Mouse (Mus musculus) fibroblast of lung, adult 2 months (primary cell): ENCODE results near the gene Hacl1.
"Not testable (repeated sequence)": the region's sequence is repeated elsewhere in the genome, so short reads cannot be mapped to it uniquely, and the experiment has no call there.

Experiments
- DNase-seq: peaks from one replicate; pipeline ENCODE4 v3.0.0-alpha.2; 2011; ENCODE audit warnings: low read depth

The Hacl1 gene

DNA sequence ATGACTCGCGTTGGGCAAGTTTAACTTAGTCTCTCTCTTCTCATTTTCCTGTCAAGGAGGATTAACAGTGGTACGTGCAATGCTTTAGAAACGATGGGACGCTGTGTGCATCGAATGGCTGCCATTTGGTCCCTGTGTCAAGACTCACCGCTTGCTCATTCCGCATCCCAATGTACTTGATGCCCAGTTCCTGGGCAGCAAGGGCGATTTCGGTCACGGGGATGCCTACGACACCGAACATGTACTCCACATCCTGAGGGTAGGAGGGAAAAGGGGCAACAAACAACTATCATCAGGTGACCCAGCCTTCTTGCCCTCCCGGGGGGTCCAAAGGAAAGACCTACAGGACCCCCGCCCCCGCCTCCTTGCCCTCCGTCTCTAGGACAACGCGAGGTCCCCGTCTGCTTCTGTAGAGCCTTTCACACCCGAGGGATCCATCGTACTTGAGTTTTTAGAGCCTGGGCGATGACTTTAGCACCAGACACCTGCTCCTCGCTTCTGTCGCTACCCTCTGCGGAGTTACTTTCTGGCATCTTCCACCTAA, 668 bp downstream of the Hacl1 start, which contains the start of gene Gm49387:
Gene Gm49387 (minus strand): TSS at position 533 of the 544 bp plus-strand sequence.
- DNase-seq, result no peak

DNA sequence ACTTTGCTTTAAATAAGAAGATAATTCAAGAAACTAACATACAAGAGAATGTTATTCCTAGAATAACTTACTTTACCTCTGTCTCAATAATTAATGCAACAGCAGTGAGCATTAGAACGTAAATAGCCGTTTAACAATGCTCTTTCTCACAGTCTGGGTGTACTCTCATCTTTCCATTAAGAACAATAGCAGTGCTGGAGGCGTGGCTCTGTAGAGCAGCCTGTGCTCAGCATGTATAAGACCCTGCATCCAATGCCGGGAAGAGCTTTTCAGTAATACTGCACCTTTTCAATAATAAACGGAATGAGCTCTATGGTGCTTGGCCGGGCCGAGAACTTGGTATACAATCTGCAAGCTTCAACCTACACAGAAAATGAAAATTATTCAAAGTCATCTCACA, 10.4 kb downstream of the Hacl1 start:
- DNase-seq, result no peak

GRCm38 (mm10) chr14:31622748-31623147, 18.3 kb downstream of the Hacl1 start:
- DNase-seq, result no peak

GRCm38 (mm10) chr14:31620591-31621223, 20.4 kb downstream of the Hacl1 start:
- no peak for DNase-seq

- no peak for DNase-seq
Observed at GRCm38 (mm10) chr14:31617997-31618396, 23.1 kb downstream of the Hacl1 start.

DNA sequence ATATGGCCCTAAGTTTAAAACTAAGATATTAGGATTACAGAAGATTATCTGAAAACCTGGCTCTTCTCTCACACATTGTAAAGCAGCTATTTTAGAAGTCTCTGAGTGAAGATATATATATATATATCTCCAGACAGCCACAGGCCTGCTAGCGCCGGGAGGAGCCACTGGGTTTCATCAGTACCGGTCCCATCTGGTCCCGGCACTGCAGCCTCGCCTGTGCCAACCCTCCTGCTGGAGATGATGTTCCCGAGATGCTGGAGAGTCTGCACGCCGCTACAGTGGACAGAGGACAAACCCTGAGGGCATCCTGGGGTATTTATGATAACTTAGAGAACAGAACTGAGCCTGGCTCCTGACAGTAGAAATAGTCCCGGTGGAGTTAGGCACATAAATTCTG, 23.9 kb downstream of the Hacl1 start:
- DNase-seq, result no peak

DNA sequence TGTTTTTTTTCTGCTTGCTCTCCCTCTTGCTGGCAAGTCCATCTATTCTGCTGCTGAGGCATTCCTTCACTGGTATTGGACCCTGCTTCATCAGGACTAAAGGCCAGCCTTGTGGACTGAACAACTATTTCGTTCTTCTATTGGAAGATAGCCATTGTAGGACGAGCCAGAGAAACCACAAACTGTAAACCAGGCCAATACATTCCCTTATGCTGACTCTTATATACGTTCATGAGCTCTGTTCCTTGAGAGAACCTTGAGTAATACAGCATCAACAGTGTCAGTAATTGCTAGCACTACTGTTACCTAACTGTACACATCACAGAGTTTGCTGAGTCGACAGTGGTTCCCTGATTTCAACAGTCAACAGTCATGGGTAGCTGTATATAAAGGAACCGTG, 27.4 kb downstream of the Hacl1 start:
- peak; percentile 13 for DNase-seq

DNA sequence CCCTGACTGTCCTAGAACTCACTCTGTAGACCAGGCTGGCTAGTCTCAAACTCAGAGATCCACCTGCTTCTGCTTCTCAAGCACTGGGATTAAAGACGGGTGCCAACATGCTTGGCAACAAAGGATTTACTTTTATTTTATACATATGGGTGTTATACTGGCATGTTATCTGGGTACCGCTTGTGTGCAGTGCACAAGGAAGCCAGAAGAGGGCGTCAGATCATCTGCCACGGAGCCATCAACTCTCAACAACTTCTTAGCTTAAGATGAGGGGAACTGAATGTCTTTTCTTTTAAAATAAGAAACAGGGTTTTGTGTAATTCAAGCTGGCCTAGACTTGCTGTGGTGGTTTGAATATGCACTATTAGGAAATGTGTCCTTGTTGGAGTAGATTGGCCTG, 29.1 kb downstream of the Hacl1 start:
- no peak for DNase-seq

DNA sequence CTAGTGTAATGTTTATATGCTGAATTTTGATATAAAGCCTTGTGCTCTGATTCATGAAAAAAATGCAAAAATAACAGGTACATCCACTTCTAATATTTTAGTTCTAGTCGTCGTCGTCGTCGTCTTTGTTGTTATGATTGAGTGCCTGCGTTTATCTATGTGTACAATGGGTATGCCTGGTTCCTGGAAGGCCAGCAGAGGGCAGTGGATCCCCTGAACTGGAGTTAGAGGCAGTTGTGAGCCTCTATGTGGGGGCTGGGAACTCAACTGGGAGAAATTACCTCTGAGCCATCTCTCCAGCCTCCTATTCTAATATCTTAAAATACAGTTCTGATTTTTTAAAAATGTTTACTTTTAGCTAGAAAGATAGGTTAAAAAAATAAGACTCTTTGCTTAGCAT, 35.6 kb downstream of the Hacl1 start:
- DNase-seq, result no peak

GRCm38 (mm10) chr14:31604916-31605315, 36.2 kb downstream of the Hacl1 start:
- peak; percentile 21 for DNase-seq

- DNase-seq, result not testable (repeated sequence)
Observed at GRCm38 (mm10) chr14:31602616-31602979, 38.5 kb downstream of the Hacl1 start.

- DNase-seq, result no peak
Observed at GRCm38 (mm10) chr14:31601908-31602615, 39.0 kb downstream of the Hacl1 start.

DNA sequence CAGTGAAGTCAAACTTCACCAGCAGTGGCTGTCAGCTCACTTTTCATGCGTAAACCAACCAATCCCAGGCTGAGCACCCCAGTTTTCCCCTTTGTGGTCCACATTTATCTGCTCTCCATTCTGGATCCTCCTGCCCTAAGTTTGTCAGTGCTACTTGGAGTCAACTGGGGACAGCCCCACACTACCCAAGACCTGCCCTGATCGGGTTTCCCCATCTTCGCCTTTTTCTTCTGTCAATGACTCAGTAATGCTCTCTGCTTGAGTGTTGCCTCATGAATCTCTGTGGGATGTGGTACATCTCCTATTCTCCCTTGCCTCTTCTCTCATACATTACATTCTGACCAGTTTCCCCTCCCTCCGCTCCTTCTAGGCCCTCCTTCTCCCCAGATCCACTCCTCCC, 43.6 kb downstream of the Hacl1 start:
- DNase-seq, result no peak

DNA sequence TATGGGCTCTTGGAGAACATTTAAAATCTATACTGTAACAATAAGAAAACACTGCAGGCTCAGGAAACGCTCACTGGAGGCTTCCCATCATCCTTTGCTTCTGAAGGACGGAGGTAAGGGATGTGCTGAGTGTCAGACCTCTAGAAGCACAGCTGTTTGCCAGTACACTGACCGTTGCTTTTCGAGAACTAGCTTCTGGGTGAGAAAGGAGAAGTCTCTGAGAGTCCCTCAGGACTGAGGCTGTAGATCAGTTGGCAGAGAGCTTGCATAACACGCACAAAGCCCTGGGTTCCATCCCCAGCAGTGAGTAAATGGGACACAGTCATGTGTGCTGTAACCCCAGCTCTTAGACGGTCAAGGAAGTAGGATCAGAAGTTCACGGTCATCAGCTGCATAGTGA, 44.7 kb downstream of the Hacl1 start:
- no peak for DNase-seq

DNA sequence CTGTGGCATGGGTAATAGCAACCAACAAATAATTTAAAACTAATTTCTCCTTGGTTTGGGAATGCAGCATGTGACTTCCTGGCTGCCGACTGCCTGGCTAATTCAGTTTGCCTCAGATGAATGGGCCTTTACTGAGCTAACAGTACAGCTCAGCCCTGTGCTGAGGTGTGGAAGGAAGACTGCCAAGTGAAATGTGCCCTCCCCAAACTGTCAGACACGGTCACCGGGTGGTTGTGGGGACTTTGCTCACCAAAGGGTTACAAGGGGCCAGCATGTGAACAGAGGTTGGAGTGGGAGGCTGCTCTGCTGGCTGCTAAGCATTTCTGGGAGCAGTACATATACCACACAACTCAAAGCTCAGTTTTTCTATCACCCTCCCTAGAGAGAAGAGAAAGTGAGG, 46.4 kb downstream of the Hacl1 start:
- no peak for DNase-seq

DNA sequence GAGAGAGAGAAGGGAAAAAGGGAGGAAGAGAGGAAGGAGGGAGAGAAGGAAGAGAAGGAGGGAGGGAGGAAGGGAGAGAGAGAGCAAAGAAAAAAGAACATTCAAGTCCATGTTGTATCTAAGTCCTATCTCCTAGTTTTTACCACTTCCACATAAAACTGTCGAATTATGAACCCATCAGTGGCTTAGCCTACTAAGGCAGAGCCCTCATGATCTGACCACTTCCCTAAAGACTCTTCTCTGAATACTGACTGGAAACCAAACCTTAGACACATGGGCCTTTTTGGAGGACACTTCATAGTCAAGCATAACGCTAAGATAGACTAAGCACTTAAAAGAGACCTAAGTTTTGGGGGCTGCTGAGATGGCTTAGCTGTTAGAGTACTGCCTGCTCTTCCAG, 48.0 kb downstream of the Hacl1 start:
- DNase-seq, result no peak

- DNase-seq, result no peak
Observed at GRCm38 (mm10) chr14:31591243-31591642, 49.8 kb downstream of the Hacl1 start, which contains the start of gene Colq. Gene Colq, minus strand, starts transcription at chr14:31591343.

DNA sequence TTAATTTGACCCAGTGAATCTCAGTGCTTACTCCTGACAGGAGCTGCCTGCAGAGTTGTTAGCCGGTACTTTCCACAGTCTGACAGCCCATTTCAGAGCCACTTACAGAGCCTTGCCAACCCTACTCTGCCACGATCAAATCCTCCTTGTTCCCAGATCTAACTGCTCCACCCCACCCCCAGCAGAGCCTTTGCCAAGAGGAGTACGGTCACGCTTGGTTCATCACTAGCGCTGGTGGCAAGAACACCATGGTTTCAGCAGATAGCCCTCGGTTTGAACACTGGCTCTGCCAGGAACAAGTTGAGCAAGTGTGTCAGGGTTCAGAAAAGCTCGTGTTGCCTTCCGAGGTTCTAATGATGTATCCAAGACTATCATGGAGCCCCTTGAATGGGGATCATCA, 54.6 kb downstream of the Hacl1 start:
- no peak for DNase-seq

- no peak for DNase-seq
Observed at GRCm38 (mm10) chr14:31583082-31583481, 58.0 kb downstream of the Hacl1 start.

DNA sequence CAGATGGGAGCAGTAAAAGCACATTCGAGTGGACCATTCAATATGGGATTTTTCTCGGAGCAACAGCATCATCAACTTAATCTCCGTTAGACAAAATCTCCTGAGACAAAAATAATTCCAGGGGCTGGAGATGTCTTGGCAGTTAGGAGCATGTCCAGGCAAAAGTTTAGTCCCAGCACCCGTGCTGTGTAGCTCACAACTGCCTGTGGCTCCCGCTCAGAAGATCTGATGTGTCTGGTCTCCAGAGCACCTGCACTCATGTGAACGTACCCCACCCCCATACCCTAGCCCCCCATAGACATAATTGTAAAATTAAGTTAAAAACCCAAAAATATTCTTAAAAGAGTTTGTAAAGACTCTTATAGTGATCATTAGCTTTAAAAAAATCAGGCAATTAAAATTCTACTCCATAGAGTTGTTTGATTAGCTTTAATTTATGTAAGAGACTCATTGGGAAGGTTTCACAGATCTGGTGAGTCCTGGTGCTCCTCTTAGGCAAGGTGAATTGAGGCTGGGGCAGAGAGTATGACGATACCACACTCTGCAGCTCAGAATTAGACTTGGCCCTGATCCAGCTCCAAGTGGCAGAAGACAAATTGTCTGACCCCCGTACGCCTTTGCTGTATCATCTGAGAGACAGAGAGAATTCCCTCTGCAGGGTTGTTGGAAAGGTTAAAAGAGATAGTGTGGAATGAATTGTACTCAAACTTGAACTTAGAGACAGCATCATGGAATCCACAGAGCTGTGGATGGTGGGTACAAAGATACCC, 62.9 kb downstream of the Hacl1 start:
- DNase-seq, result no peak

GRCm38 (mm10) chr14:31576846-31577697, 64.0 kb downstream of the Hacl1 start:
- no peak for DNase-seq

DNA sequence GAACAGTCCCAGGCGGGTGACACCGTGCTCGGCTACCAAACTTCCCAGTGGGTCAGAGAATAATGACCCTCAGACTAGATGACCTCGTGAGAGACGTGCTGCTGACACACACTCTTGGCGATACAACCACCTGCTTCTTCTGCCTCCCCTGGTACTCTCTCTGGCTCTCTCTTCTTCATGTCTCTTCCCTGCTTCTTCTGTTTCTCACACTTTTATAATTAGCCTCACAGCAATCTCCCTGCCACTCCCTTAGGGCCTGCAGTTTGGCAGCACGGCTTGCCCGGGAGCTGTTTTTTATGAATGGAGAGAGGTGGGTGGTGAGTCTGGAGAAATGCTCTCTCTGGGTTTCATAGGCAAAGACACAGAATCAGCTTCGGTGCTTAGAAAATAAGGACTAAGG, 65.2 kb downstream of the Hacl1 start:
- no peak for DNase-seq
